10 mouse cellular contexts compared by ENCODE assay signal in the genomic region with DNA sequence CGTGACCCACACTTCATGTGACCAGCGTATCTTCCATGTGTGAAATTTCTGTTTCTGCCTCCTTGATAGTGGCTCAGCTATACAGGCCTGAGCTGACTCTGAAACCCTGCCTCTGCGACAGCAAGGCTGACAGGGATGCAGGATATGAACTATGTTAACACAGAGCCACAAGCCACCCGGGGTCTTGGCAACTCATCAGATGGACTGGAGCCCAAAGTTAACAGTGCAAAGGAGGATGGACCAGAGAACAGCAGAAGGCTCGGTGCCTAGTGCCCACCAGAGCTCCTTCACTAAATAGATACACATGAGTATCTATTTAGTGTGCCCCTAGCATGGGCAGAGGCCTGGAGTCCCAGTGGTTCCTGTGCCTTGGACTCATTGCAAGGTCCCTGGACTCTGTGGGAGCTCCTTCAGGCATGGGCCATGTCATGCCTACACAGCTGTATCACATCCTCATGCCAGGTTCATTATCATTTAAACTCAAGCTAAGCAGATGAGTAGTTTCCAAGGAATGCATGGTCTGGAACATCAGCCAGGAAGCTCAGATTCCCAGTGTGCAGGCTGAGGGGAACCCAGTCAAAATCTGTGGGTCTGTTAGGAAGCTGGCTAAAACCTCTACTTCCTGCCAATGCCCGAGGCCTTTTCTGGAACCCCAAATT. TPM values are rescaled to one million over a fixed set of nuclear protein-coding genes. Genes with fewer than 3 reads are reported as not detected.
A peak's percentile ranks its signal among the peaks of the same experiment; 100 is the strongest.
DNase-seq lines count a peak whose midpoint lies in the region; ATAC-seq and TF ChIP-seq lines count a peak whose summit lies in the region.
"Had no signal": no experiment of that assay in that cellular context is flagged by ENCODE, and none has a peak within 500 bp of the region (broad histone marks: within the 10 kb centered on the region; RNA-seq: fewer than 3 reads in every experiment).

No protein-coding gene starts in this region.

- H3K36me3 ChIP-seq in heart, postnatal 0 days (replicated peaks; ENCODE audit: control insufficient read depth, insufficient read depth, low read length), result no peaks in the 10 kb centered on the region
- H3K36me3 ChIP-seq: embryonic facial prominence, embryonic 12.5 days; neural tube, embryonic 15.5 days had no signal

- H3K4me3 ChIP-seq in layer of hippocampus, adult 2 months, result no peak overlapping the region
- no peak overlapping the region for H3K4me3 ChIP-seq in heart, postnatal 0 days (ENCODE audit: low read depth, low read length)
- H3K4me3 ChIP-seq: embryonic facial prominence, embryonic 12.5 days; neural tube, embryonic 15.5 days had no signal

- TF ChIP-seq EP300 in heart, postnatal 0 days (IDR thresholded peaks at IDR 0.05; ENCODE audit: low read depth), result no peak

- H3K4me1 ChIP-seq in heart, postnatal 0 days (ENCODE audit: control insufficient read depth, insufficient read depth), result peaks cover 15% of the 10 kb centered on the region

- no peaks in the 10 kb centered on the region for H3K27me3 ChIP-seq in heart, postnatal 0 days (ENCODE audit: control insufficient read depth, insufficient read depth, low read length)
- H3K27me3 ChIP-seq: embryonic facial prominence, embryonic 12.5 days; neural tube, embryonic 15.5 days had no signal

- no peak for TF ChIP-seq CTCF in layer of hippocampus, adult 2 months (conservative IDR thresholded peaks at IDR 0.05)
- no peak for TF ChIP-seq CTCF in heart, postnatal 0 days (IDR thresholded peaks at IDR 0.05; ENCODE audit: low read depth)

- no peaks in the 10 kb centered on the region for H3K9me3 ChIP-seq in heart, postnatal 0 days (replicated peaks; ENCODE audit: control insufficient read depth, low read length)
- H3K9me3 ChIP-seq: embryonic facial prominence, embryonic 12.5 days; neural tube, embryonic 15.5 days had no signal

- no peak overlapping the region for H3K9ac ChIP-seq in heart, postnatal 0 days (replicated peaks; ENCODE audit: low read depth, low read length)
- H3K9ac ChIP-seq: embryonic facial prominence, embryonic 12.5 days; neural tube, embryonic 15.5 days had no signal

- no peak for ATAC-seq in heart, postnatal 0 days (ENCODE audit: insufficient read depth, low read depth)
- ATAC-seq: inflammation-experienced regulatory T-cells, adult 6 months had no signal

- H3K27ac ChIP-seq in layer of hippocampus, adult 2 months, result peak overlapping the region; percentile 94
- H3K27ac ChIP-seq in heart, postnatal 0 days (ENCODE audit: low read depth), result peak overlapping the region; percentile 79
- H3K27ac ChIP-seq: neural tube, embryonic 15.5 days had no signal

- 57% methylated on average over 6 of the region's 6 CpGs for WGBS in heart, postnatal 0 days

- DNase-seq in layer of hippocampus, adult 2 months (ENCODE audit: low spot score in 2 of 2), result no peak
- no peak for DNase-seq in layer of hippocampus, postnatal 10 days (ENCODE audit: low spot score in 2 of 2)
- DNase-seq in adipocyte (ENCODE audit: low spot score), result peak; percentile 33
- DNase-seq in heart, postnatal 0 days (ENCODE audit: low spot score), result no peak
- DNase-seq in lung, postnatal 14 days, result peak; percentile 65
- no peak for DNase-seq in gastrocnemius, postnatal 4 days (ENCODE audit: low spot score in 2 of 2)
- no peak for DNase-seq in right cerebral cortex, postnatal 4 days

- no peak overlapping the region for H3K4me2 ChIP-seq in heart, postnatal 0 days (ENCODE audit: low read depth, low read length)
- H3K4me2 ChIP-seq: embryonic facial prominence, embryonic 12.5 days; neural tube, embryonic 15.5 days had no signal

RNA-seq across cellular contexts. Expression of a gene that starts 2.5 kb away (rescaled TPM):
- 10 to 100 TPM; 79.6 to 81.8 TPM for total RNA-seq in layer of hippocampus, adult 2 months (2021)
- 100 to 1,000 TPM; 129 to 132 TPM for total RNA-seq in layer of hippocampus, postnatal 10 days (2021)
- 20.4 and 38.5 TPM in 2 replicates for total RNA-seq in heart, postnatal 0 days (2014; rRNA removed; ENCODE audit: low replicate concordance)
- polyA plus RNA-seq in heart, postnatal 0 days (2015; fragmentation: Nextera tagmentation; extraction: Ambion mirVana), result 4.3 and 5.1 TPM in 2 replicates
- total RNA-seq in gastrocnemius, postnatal 4 days (2021), result 10 to 100 TPM; 81.4 to 82.4 TPM

RNA-seq across cellular contexts. Expression of a gene that starts 11.3 kb away (rescaled TPM):
- total RNA-seq in layer of hippocampus, adult 2 months (2021), result 10 to 100 TPM; 55.6 to 57.4 TPM
- 10 to 100 TPM; 55.7 to 66.6 TPM for total RNA-seq in layer of hippocampus, postnatal 10 days (2021)
- total RNA-seq in heart, postnatal 0 days (2014; rRNA removed; ENCODE audit: low replicate concordance), result 26.0 and 51.9 TPM in 2 replicates
- polyA plus RNA-seq in heart, postnatal 0 days (2015; fragmentation: Nextera tagmentation; extraction: Ambion mirVana), result 24.5 TPM in 2 replicates
- total RNA-seq in gastrocnemius, postnatal 4 days (2021), result 10 to 100 TPM; 44.2 to 52.2 TPM

RNA-seq across cellular contexts. Expression of a gene that starts 35.5 kb away (rescaled TPM):
- total RNA-seq in layer of hippocampus, adult 2 months (2021), result 10 to 100 TPM; 55.8 to 55.9 TPM
- total RNA-seq in layer of hippocampus, postnatal 10 days (2021), result 10 to 100 TPM; 52.1 to 57.5 TPM
- total RNA-seq in heart, postnatal 0 days (2014; rRNA removed; ENCODE audit: low replicate concordance), result 62.7 and 70.2 TPM in 2 replicates
- polyA plus RNA-seq in heart, postnatal 0 days (2015; fragmentation: Nextera tagmentation; extraction: Ambion mirVana), result 20.4 and 21.6 TPM in 2 replicates
- 10 to 100 TPM; 18.4 to 19.4 TPM for total RNA-seq in gastrocnemius, postnatal 4 days (2021)

Comparison
In these comparisons a context has a peak if more than half of its experiments do, and no peak if none do; other contexts are left out.
1. DNase-seq: peak in adipocyte (single experiment) and lung, postnatal 14 days (single experiment); none in layer of hippocampus, adult 2 months (0 of 2), layer of hippocampus, postnatal 10 days (0 of 2), heart, postnatal 0 days (single experiment), gastrocnemius, postnatal 4 days (0 of 2) and right cerebral cortex, postnatal 4 days (single experiment).